Mouse (Mus musculus) intestine, embryonic 14.5 days (tissue): Measurements from ENCODE around the gene Pign. TPM values are rescaled to one million over a fixed set of nuclear protein-coding genes. Genes with fewer than 3 reads are reported as not detected.

ENCODE experiments used
- ATAC-seq: fragments of 200-750 bp; cut with Nextera tagmentation; replicated peaks from 2 replicates; pipeline ENCODE4 v1.8.0; 2017; ENCODE audit warnings: low read depth, moderate number of reproducible peaks, moderate TSS enrichment, moderate library complexity; ENCODE audit not compliant: low FRiP score, low TSS enrichment
- DNase-seq: peaks from one replicate; pipeline ENCODE4 v3.0.0-alpha.2; 2018; ENCODE audit warnings: low spot score
- H3K27ac ChIP-seq: fragments of 300-500 bp; sonication (generic); 2 replicates; pipeline ENCODE4 v1.5.1; 2014; ENCODE audit warnings: low read depth, mild to moderate bottlenecking, control low read depth
- H3K27me3 ChIP-seq: fragments of 300-500 bp; sonication (generic); replicated peaks from 2 replicates; pipeline ENCODE4 v1.6.1; 2014; ENCODE audit warnings: low read length, control low read depth; ENCODE audit not compliant: control insufficient read depth, insufficient read depth
- H3K36me3 ChIP-seq: fragments of 300-500 bp; sonication (generic); 2 replicates; pipeline ENCODE4 v1.6.1; 2014; ENCODE audit warnings: low read length, control low read depth; ENCODE audit not compliant: control insufficient read depth, insufficient read depth
- H3K4me1 ChIP-seq: fragments of 300-500 bp; sonication (generic); replicated peaks from 2 replicates; pipeline ENCODE4 v1.6.1; 2014; ENCODE audit warnings: low read length, control low read depth, mixed read lengths; ENCODE audit not compliant: control insufficient read depth, insufficient read depth
- H3K4me2 ChIP-seq: fragments of 300-500 bp; sonication (generic); 2 replicates; pipeline ENCODE4 v1.6.1; 2014; ENCODE audit warnings: low read length
- H3K4me3 ChIP-seq: fragments of 300-500 bp; sonication (generic); 2 replicates; pipeline ENCODE4 v1.5.1; 2014; ENCODE audit warnings: low read depth, low read length, control low read depth, mixed read lengths
- H3K9ac ChIP-seq: fragments of 300-500 bp; sonication (generic); 2 replicates; pipeline ENCODE4 v1.6.1; 2014; ENCODE audit warnings: mild to moderate bottlenecking, low read length
- H3K9me3 ChIP-seq: fragments of 300-500 bp; sonication (generic); 2 replicates; pipeline ENCODE4 v1.6.1; 2016; ENCODE audit warnings: low read length, control low read depth; ENCODE audit not compliant: control insufficient read depth
- WGBS: fragments of 180-500 bp; shearing (Covaris S2); extraction: QIAGEN DNeasy Blood & Tissue Kit; methylation state at CpG from one replicate; pipeline ENCODE4 v1.1.7; 2014; 5-methylcytosine and 5-hydroxymethylcytosine counted together
- microRNA-seq: library from miRNA; unstranded; fragments of <30 nt; microRNA quantifications from one replicate; pipeline ENCODE4, GENCODE M21; 2016
- polyA plus RNA-seq: library from polyadenylated mRNA; unstranded; fragments of >200 nt; fragmentation: Nextera tagmentation; extraction: Ambion mirVana; gene quantifications from 2 replicates; pipeline ENCODE4 v1.2.1, GENCODE M21; 2014

Pign gene
- polyA plus RNA-seq, 1 experiment from 2014 or later: 16.8 TPM

DNA sequence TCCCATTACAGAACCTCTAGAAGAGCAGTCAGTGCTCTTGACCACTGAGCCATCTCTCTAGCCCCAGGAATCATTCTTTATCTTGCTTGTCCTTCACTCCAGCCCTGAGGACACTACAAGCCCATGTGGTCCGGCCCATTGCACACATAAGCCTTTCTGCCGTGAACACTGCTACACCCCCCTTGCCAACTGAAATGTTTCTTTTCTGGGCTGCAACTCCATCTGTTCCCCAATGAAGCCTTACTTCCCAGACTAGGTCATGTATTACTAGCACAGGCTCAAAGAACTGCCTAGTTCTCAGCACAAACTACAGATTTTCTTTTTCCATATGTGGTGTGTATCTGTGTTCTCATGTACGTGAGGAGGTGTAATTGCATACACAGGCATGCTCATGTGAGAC, 174.0 kb downstream of the Pign start:
- Histone ChIP-seq H3K4me3 (no peak overlapping the region), H3K4me1 (no peaks in the 10 kb centered on the region), H3K36me3 (no peaks in the 10 kb centered on the region), H3K27me3 (no peaks in the 10 kb centered on the region), H3K9ac (no peak overlapping the region), H3K9me3 (no peaks in the 10 kb centered on the region), H3K27ac (no peak overlapping the region), H3K4me2 (no peak overlapping the region)
- ATAC-seq (no peak), DNase-seq (no peak)
- WGBS: 87% methylated on average over 3 of the region's 3 CpGs

DNA sequence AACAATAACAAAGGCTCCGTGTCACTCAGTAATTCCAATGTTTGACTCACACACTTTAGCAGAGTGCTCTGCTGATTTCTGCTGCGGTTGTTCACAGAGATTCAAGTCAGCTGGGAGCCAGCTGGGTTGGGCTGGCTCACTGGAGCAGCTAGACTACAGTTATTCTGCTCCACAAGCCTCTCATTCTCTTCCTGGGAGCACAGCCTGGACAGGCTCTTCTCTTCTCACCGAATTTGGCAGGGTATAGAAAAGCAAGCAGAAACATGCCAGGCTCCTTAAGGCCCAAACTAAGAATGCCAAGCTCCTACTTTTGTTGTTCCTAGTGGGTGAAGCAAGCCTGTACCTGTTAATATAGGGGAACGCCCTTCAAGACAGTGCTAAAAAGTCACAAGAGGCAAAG, 176.4 kb downstream of the Pign start:
- no peaks in the 10 kb centered on the region for H3K4me1 ChIP-seq
- H3K27me3 ChIP-seq: no peaks in the 10 kb centered on the region
- H3K9me3 ChIP-seq: no peaks in the 10 kb centered on the region
- WGBS: 59% methylated on average over 4 of the region's 4 CpGs
- ATAC-seq (no peak), DNase-seq (no peak)
- H3K9ac ChIP-seq: no peak overlapping the region
- no peak overlapping the region for H3K27ac ChIP-seq
- no peak overlapping the region for H3K4me3 ChIP-seq
- H3K36me3 ChIP-seq: no peaks in the 10 kb centered on the region
- no peak overlapping the region for H3K4me2 ChIP-seq

Small RNA genes lying within 50 kb of the gene (microRNA-seq; reads per million reads assigned to microRNA genes)
- gene Gm22426: not detected

Other genes starting within 250 kb of the Pign start
- gene Relch, start 184 bp upstream of the Pign start, polyA plus RNA-seq: 26.3 and 26.5 TPM in 2 replicates
- 6.3 and 7.2 TPM in 2 replicates for gene Tnfrsf11a, start 117.0 kb upstream of the Pign start, polyA plus RNA-seq